Mouse (Mus musculus) cerebellum, adult 2 months (tissue): Measurements from ENCODE around the gene Nos1. TPM values are rescaled to one million over a fixed set of nuclear protein-coding genes. Genes with fewer than 3 reads are reported as not detected.

ENCODE experiments used
- DNase-seq, 2 experiments: peaks; one replicate each; pipeline ENCODE4 v3.0.0; 2021
- H3K27ac ChIP-seq: fragments of 200-500 bp; 2 replicates; pipeline ENCODE4 v1.5.1; 2012; ENCODE audit warnings: low read length, control low read depth, inconsistent platforms; ENCODE audit not compliant: insufficient read depth
- H3K27me3 ChIP-seq: fragments of 200-500 bp; 2 replicates; pipeline ENCODE4 v1.6.1; 2012; ENCODE audit warnings: inconsistent platforms, mild to moderate bottlenecking, low read length, moderate library complexity; ENCODE audit not compliant: control insufficient read depth, insufficient read depth
- H3K4me1 ChIP-seq: fragments of 200-500 bp; 2 replicates; pipeline ENCODE4 v1.6.1; 2011; ENCODE audit warnings: low read length; ENCODE audit not compliant: control insufficient read depth, insufficient read depth
- H3K4me3 ChIP-seq: fragments of 200-500 bp; replicated peaks from 2 replicates; pipeline ENCODE3; 2011; ENCODE audit warnings: mild to moderate bottlenecking, low read depth, low read length, control low read depth; ENCODE audit not compliant: insufficient read depth
- CTCF ChIP-seq: fragments of 200-500 bp; IDR thresholded peaks from 2 replicates; pipeline ENCODE4 v1.5.1; 2011; ENCODE audit warnings: low read depth, mild to moderate bottlenecking, control low read depth, low read length, moderate library complexity, borderline replicate concordance; ENCODE audit not compliant: insufficient read depth
- POLR2A ChIP-seq: fragments of 200-500 bp; IDR thresholded peaks from 2 replicates; pipeline ENCODE4 v1.6.1; 2011; ENCODE audit warnings: low read length, control low read depth, borderline replicate concordance; ENCODE audit not compliant: insufficient read depth
- WGBS: fragments of 180-500 bp; shearing (Covaris S2); methylation state at CpG from one replicate; pipeline ENCODE4 v1.1.7; 2018; 5-methylcytosine and 5-hydroxymethylcytosine counted together
- polyA plus RNA-seq: library from polyadenylated mRNA; depleted of rRNA; stranded (reverse); fragments of >200 nt; gene quantifications from 2 replicates; pipeline ENCODE4 v1.2.3, GENCODE M21; 2012; rRNA removed

Nos1 gene
- polyA plus RNA-seq, 1 experiment: 28.0 TPM

DNA sequence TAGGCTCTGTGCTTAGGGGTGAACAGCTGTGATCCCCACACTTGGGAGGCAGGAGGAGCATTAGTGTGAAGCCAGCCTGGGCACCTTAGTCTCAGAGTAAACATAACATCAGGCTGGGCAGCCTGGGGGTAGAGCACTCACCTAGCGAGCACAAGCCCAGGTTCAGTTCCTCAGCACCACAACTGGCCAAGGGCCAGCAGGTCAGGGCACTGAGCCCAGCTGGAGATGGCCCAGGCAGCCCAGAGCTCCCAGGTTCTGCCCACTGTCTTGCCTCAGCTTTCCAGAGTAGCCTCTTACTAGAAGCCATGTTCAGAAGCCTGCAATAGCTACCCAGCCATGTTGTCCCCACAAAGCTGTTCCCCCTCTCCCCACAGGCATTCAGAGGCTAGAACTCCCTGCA, 224.9 kb downstream of the Nos1 start:
- Histone ChIP-seq H3K4me3 (no peak overlapping the region), H3K4me1 (peaks cover 41% of the 10 kb centered on the region), H3K27ac (no peak overlapping the region), H3K27me3 (no peaks in the 10 kb centered on the region)
- peak; percentile 79 to 81 for DNase-seq
- TF ChIP-seq CTCF (no peak), POLR2A (no peak)
- 11% methylated on average over 1 of the region's 1 CpGs for WGBS

DNA sequence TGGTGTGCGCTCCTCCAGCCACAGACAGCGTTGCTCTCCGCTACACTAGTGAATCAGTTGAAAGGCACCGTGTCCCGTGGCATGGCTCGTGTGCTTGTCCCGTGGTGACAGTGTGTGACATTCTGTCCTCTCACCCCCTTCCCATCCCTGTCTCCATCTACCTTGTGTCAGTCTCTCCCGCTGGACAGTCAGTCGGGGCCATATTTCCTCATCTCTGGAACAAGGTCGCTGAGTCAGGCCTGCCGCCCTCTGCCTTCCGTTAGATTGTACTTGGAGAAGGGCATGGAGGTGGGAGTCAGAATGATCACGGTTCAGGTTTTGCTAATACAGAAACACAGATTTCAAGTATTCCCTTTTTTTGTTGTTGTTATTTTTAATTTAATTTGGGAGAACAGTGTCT, 227.5 kb downstream of the Nos1 start:
- 89% methylated on average over 13 of the region's 13 CpGs for WGBS
- H3K4me3 ChIP-seq: no peak overlapping the region
- TF ChIP-seq POLR2A (no peak), CTCF (no peak)

More for the DNA sequence above, 227.5 kb downstream of the Nos1 start:
- DNase-seq: no peak
- H3K27me3 ChIP-seq: no peaks in the 10 kb centered on the region
- no peak overlapping the region for H3K27ac ChIP-seq
- peaks cover 46% of the 10 kb centered on the region for H3K4me1 ChIP-seq

Other genes with a start within 250 kb of the Nos1 start
- 114 and 124 TPM in 2 replicates for gene Fbxo21, start 195.7 kb downstream of the Nos1 start, polyA plus RNA-seq
- 95.4 and 102 TPM in 2 replicates for gene Tesc, start 246.7 kb downstream of the Nos1 start, polyA plus RNA-seq